15 mouse cellular contexts compared by ENCODE assay signal in the genomic region with DNA sequence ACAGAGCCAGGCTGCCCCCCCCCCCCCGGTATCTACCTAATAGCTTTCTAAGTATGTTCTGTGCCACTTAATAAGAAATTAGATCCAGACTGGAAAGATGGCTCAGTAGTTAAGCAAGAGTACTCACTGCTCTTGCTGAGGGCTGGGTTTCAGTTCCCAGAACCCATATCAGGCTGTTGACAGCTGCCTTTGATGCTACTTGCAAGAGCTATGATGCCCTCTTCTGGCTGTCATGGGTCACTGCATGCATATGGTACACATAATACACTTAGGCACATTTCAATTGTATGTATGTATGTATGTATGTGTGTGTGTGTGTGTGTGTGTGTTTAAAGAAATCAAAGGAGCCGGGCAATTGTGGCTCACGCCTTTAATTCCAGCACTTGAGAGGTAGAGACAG. TPM values are rescaled to one million over a fixed set of nuclear protein-coding genes. Genes with fewer than 3 reads are reported as not detected.
DNase-seq lines count a peak whose midpoint lies in the region; ATAC-seq and TF ChIP-seq lines count a peak whose summit lies in the region.
"Had no signal": no experiment of that assay in that cellular context is flagged by ENCODE, and none has a peak within 500 bp of the region (broad histone marks: within the 10 kb centered on the region; RNA-seq: fewer than 3 reads in every experiment).

No protein-coding gene starts in this region.

- peak; percentile 54 for DNase-seq in embryo, embryonic 10 days (ENCODE audit: low spot score)
- no peak for DNase-seq in embryo, embryonic 9.5 days (ENCODE audit: extremely low spot score)
- no peak for DNase-seq in layer of hippocampus, adult 2 months (ENCODE audit: low spot score in 2 of 2)
- no peak for DNase-seq in layer of hippocampus, adult 11-12 months (ENCODE audit: low spot score)
- peak; percentile 29 for DNase-seq in 3T3-L1 (ENCODE audit: low read depth, low spot score)
- DNase-seq in ZHBTc4 (ENCODE audit: low read depth, low spot score), result peak; percentile 88
- no peak for DNase-seq in adrenal gland, adult 18-20 months (ENCODE audit: low spot score in 2 of 2)
- DNase-seq: cerebellum, adult 2 months; layer of hippocampus, postnatal 36 days; thymus, postnatal 25 days had no signal

- H3K27ac ChIP-seq in layer of hippocampus, adult 2 months, result no peak overlapping the region
- H3K27ac ChIP-seq: embryonic facial prominence, embryonic 12.5 days; forebrain, embryonic 15.5 days; macrophage had no signal

- ATAC-seq in erythroblast, adult 5-6 weeks (replicated peaks; ENCODE audit: low FRiP score, poor library complexity, severe bottlenecking), result no peak
- ATAC-seq: forebrain, embryonic 15.5 days had no signal

- H3K4me3 ChIP-seq in layer of hippocampus, adult 2 months, result no peak overlapping the region
- H3K4me3 ChIP-seq: embryonic facial prominence, embryonic 12.5 days; forebrain, embryonic 15.5 days; heart, embryonic 10.5 days had no signal

- TF ChIP-seq CTCF in layer of hippocampus, adult 2 months (conservative IDR thresholded peaks at IDR 0.05), result peak; percentile 47

RNA-seq across cellular contexts. Expression of a gene that starts 12.1 kb away (rescaled TPM):
- 10 to 100 TPM; 86.1 to 86.5 TPM for total RNA-seq in layer of hippocampus, adult 2 months (2021)
- 100 to 1,000 TPM; 147 to 177 TPM for total RNA-seq in adrenal gland, adult 18-20 months (2021)
- 7.7 and 10.7 TPM in 2 replicates for total RNA-seq in erythroblast, adult 5-6 weeks (2015; ENCODE audit: low replicate concordance)
- 22.4 and 39.9 TPM in 2 replicates for total RNA-seq in erythroblast, adult 5-6 weeks (2017; ENCODE audit: low replicate concordance)

Comparison
In these comparisons a context has a peak if more than half of its experiments do, and no peak if none do; other contexts are left out.
1. DNase-seq: peak in embryo, embryonic 10 days (single experiment), 3T3-L1 (single experiment) and ZHBTc4 (single experiment); none in embryo, embryonic 9.5 days (single experiment), layer of hippocampus, adult 2 months (0 of 2), layer of hippocampus, adult 11-12 months (single experiment) and adrenal gland, adult 18-20 months (0 of 2).